Mouse (Mus musculus): ENCODE results near the gene Nt5c2. TPM values are rescaled to one million over a fixed set of nuclear protein-coding genes. Genes with fewer than 3 reads are reported as not detected.
A peak's percentile ranks its signal among the peaks of the same experiment; 100 is the strongest.

The Nt5c2 gene
- total RNA-seq, 2 experiments from 2014 or later: 68.7 to 80.2 TPM

DNA sequence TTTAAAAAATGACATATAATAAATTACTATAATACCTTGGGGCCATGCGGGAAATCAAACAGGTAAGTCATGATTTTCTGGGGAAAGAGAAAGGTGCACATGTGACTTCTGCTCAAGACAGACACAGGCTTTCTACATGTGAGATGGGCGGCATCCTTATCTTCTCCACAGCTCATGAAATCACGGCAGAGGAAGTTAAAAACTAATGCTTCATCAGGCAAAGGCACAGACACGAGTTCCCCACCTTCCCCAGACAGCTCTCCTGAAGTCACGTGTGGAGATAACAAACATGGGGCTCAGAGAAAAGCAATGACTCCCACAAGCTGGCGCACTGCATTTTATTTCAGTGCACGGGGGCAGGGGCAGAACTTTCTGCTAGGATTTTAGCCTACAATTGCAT lies 121.5 kb downstream of the Nt5c2 start:
- no peak for DNase-seq (ENCODE audit: low spot score in 2 of 2)

GRCm38 (mm10) chr19:46892856-46893255 lies 122.1 kb downstream of the Nt5c2 start:
- DNase-seq (ENCODE audit: low spot score in 2 of 2): no peak

DNA sequence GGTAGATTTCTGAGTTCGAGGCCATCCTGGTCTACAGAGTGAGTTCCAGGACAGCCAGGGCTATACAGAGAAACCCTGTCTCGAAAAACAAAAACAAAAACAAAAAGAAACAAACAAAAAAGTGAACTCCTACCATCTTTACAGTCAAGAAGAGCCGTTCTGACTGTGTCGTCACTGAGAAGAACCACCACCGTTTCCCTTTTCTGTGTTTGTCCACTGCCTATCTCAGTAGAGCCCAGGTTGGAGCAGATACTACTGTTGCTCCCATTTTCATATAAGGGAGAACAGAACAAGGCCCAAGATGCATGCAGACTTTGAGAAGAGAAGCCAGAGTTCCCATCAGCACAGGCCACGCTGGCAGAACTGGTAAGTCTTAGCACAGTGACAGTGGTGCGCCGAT lies 124.3 kb downstream of the Nt5c2 start:
- no peak for DNase-seq (ENCODE audit: low spot score in 2 of 2)

DNA sequence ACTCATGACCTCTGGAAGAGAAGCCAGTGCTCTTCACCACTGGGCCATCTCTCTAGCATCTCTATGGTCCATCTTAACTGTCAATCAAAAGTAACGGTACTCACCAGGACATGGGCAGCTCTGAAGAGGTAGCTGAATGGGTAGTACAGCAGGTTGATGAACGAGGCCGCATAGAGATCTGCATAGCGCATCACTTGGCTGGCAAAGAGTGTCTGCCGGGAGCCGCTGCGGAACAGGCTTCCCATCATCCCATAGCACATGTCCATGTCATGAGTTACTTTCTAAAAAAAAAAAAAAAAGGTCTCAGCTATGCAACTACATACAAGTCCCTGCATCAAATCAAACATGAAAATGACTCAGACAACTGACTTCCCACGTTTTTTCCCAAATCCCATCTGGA lies 125.3 kb downstream of the Nt5c2 start:
- DNase-seq (ENCODE audit: low spot score in 2 of 2): no peak

DNA sequence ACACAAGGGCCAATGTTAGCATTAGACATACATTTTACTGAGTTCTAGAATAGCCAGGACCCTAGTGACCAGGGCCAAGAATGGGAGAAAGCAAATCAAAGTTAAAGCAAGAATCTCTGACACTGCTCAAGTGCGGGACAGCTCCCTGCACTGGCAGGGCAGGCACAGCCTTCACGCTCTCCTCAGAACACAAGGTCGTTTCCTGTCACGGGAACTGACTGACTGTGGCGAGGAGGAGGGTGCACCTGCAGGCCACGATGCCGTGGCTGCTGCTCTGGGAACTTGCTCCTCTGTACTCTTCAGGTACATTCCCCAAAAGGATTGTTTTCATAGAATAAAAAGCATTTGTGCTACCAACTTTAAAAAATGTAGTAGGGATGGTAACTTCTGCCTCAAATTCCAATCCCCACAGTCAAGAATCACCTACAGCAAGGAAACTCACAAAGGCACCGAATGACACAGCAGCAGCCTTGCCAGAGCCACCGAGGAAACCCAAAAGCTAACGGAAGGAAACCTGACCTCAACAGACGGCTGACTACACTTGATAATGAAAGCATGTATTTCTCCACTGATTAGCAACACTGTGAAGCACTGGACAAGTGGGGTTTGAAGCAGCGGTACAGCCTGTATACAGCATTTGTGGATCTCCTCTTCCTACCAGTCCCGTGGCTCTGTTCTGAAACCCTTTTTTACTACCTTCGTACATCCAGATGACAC lies 127.0 kb downstream of the Nt5c2 start:
- no peak for DNase-seq (ENCODE audit: low spot score in 2 of 2)

GRCm38 (mm10) chr19:46886826-46887225 lies 128.1 kb downstream of the Nt5c2 start:
- no peak for DNase-seq (ENCODE audit: low spot score in 2 of 2)

- DNase-seq (ENCODE audit: low spot score in 2 of 2): no peak
Observed at GRCm38 (mm10) chr19:46885365-46885764, 129.6 kb downstream of the Nt5c2 start.

GRCm38 (mm10) chr19:46879876-46880275 lies 135.1 kb downstream of the Nt5c2 start:
- no peak for DNase-seq (ENCODE audit: low spot score in 2 of 2)

- peak in 1 of 2 experiments; percentile 42 for DNase-seq (ENCODE audit: low spot score in 2 of 2)
Observed at GRCm38 (mm10) chr19:46878346-46878745, 136.6 kb downstream of the Nt5c2 start.

DNA sequence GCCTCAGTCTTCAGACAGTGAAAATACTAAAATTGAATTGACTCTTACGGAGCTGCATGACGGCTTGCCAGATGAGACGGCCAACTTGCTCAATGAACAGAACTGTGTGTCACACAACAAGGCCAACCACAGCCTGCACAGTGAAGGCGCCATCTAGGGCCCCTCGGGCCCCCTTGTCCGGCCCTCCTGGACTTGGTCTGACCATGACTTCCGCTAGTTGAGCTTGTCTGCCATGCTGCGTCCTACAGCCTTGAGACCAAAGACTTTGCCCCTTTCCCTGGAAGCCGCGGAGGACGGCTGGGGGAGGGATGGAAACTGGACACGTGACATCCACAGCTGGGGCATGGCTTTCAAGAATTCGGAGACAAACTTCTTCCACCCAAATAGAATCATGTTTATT lies 137.1 kb downstream of the Nt5c2 start:
- DNase-seq (ENCODE audit: low spot score in 2 of 2): no peak

GRCm38 (mm10) chr19:46875790-46876189 lies 139.2 kb downstream of the Nt5c2 start:
- DNase-seq (ENCODE audit: low spot score in 2 of 2): peak; percentile 75 to 81

- no peak for DNase-seq (ENCODE audit: low spot score in 2 of 2)
Observed at GRCm38 (mm10) chr19:46873924-46874323, 141.0 kb downstream of the Nt5c2 start.

DNA sequence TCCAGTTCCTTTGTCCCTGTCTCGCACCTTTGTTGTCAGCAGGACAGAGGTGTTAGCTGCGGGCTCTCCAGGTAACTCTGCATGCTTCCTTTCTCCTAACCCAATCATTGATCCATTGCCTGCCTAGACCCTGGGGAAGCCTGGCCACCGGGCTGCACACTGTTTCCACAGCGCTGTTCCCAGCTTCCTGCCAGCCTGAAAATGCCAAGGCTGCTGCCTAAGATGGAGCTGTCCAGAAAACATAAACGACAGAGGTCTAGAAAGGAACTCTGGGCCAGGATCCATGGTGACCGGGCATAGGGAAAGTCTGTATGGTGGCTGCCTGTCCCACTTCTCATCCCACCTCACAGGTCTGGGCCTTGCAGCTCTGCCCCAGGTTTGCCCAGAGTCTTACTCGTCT lies 143.3 kb downstream of the Nt5c2 start:
- no peak for DNase-seq (ENCODE audit: low spot score in 2 of 2)

DNA sequence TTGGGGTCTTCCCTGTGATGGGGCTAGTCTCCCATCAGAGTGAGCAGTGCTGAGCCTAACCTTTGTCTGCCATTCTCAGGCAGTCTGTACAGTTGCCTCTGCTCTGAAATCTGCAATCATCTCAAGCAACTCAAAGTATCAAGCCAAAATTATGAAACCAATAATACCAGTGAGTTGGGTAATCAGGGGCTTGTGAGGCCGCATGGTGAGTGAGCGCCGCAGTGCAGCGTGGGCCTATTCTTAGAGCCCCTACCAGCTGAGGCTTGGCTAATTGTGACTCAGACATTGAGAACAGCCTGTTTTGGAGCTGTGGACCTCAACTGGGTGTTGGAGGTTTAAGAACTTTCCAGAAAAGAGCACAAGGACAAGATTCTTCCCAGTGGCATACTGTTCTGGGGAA lies 143.9 kb downstream of the Nt5c2 start:
- no peak for DNase-seq (ENCODE audit: low spot score in 2 of 2)

- DNase-seq (ENCODE audit: low spot score in 2 of 2): peak; percentile 60 to 77
Observed at GRCm38 (mm10) chr19:46869526-46869925, 145.4 kb downstream of the Nt5c2 start.

GRCm38 (mm10) chr19:46869049-46869448 lies 145.9 kb downstream of the Nt5c2 start:
- DNase-seq (ENCODE audit: low spot score in 2 of 2): no peak

- no peak for DNase-seq (ENCODE audit: low spot score in 2 of 2)
Observed at GRCm38 (mm10) chr19:46865381-46865780, 149.6 kb downstream of the Nt5c2 start.

- DNase-seq (ENCODE audit: low spot score in 2 of 2): no peak
Observed at GRCm38 (mm10) chr19:46864731-46865331, 150.1 kb downstream of the Nt5c2 start.

GRCm38 (mm10) chr19:46864079-46864478 lies 150.9 kb downstream of the Nt5c2 start:
- DNase-seq (ENCODE audit: low spot score in 2 of 2): no peak

- no peak for DNase-seq (ENCODE audit: low spot score in 2 of 2)
Observed at GRCm38 (mm10) chr19:46863236-46863927, 151.6 kb downstream of the Nt5c2 start.

GRCm38 (mm10) chr19:46862556-46862955 lies 152.4 kb downstream of the Nt5c2 start:
- no peak for DNase-seq (ENCODE audit: low spot score in 2 of 2)

GRCm38 (mm10) chr19:46858200-46858599 lies 156.8 kb downstream of the Nt5c2 start:
- DNase-seq (ENCODE audit: low spot score in 2 of 2): no peak
